Mouse (Mus musculus) CD4-positive helper T cell, adult 2 months (primary cell): ENCODE measurements around the gene Sdhc.
"Not testable (repeated sequence)": the region's sequence is repeated elsewhere in the genome, so short reads cannot be mapped to it uniquely, and the experiment has no call there.

Experiments used
- DNase-seq: peaks from one replicate; pipeline ENCODE4 v3.0.0-alpha.2; 2012; ENCODE audit warnings: low read depth, missing footprints, low spot score

Gene Sdhc

GRCm38 (mm10) chr1:171079825-171080224 is 70.6 kb downstream of the Sdhc start:
- DNase-seq, result not testable (repeated sequence)

DNA sequence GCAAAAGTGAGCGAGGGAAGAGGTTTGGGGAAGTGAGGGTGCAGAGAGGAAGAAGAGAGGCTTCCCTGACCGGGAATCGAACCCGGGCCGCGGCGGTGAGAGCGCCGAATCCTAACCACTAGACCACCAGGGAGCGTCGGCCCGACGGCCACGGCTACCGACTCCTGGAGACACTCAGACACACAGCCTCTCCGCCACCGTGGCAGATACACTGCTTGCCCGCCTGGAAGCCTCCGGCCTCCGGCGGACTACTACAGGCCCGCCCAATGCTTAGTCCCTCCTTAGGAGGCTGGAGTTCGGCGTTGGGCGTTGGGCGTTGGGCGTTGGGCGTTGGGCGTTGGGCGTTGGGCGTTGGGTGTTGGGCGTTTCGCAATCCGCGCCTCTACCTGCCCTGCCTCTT is 71.1 kb downstream of the Sdhc start:
- not testable (repeated sequence) for DNase-seq

- not testable (repeated sequence) for DNase-seq
These were observed 72.0 kb downstream of the Sdhc start for GRCm38 (mm10) chr1:171078419-171078818.

DNA sequence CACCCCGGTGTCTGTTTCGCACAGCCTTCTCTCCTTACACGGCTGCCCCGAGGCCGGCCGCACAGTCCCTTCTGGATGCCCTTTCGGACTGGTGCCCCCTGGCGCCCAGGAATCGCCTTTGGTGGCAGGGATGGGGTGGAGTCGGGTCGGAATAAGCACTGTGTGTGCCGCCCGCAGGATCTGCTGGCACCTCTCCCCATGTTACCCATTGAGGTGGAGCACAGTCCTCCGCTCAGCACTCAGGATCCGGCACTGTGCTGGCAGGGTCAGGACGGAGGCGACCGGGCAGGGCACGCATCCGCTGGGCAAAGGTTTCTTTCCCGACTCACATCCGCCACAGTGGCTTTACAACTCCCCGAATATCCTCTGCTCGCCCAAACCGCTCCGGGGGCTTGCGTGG is 72.4 kb downstream of the Sdhc start:
- DNase-seq, result not testable (repeated sequence)

GRCm38 (mm10) chr1:171077192-171077591 is 73.2 kb downstream of the Sdhc start:
- not testable (repeated sequence) for DNase-seq
